Mouse (Mus musculus) heart, postnatal 25 days (tissue): ENCODE results near the gene Fam198a. TPM values are rescaled to one million over a fixed set of nuclear protein-coding genes. Genes with fewer than 3 reads are reported as not detected.

Source experiments
- total RNA-seq, 2 experiments: library from RNA; stranded (reverse); gene quantifications; 2 replicates each; pipeline ENCODE4 v1.2.3; 2021

Fam198a gene
- total RNA-seq, 2 experiments from 2014 or later: 0.94 to 0.98 TPM

Other genes starting within 250 kb of the Fam198a start
- 1 to 10 TPM; 4.6 to 6.8 TPM for gene Sec22c, start 245.5 kb upstream of the Fam198a start, total RNA-seq
- 100 to 1,000 TPM; 138 to 145 TPM for gene Ss18l2, start 240.7 kb upstream of the Fam198a start, total RNA-seq
- gene Nktr, start 231.8 kb upstream of the Fam198a start, total RNA-seq: 10 to 100 TPM; 29.1 to 38.1 TPM
- gene Zfp651, start 191.7 kb upstream of the Fam198a start, total RNA-seq: 100 to 1,000 TPM; 116 to 128 TPM
- gene Klhl40, start 173.4 kb upstream of the Fam198a start, total RNA-seq: 10 to 100 TPM; 10.1 to 10.5 TPM
- gene Hhatl, start 158.5 kb upstream of the Fam198a start, total RNA-seq: 100 to 1,000 TPM; 118 to 123 TPM
- gene Ccdc13, start 111.5 kb upstream of the Fam198a start, total RNA-seq: not detected
- 100 to 1,000 TPM; 208 to 239 TPM for gene Higd1a, start 92.6 kb upstream of the Fam198a start, total RNA-seq
- gene Ackr2, start 52.6 kb upstream of the Fam198a start, total RNA-seq: 1 to 10 TPM; 2.5 to 3.7 TPM
- gene Cyp8b1, start 34.7 kb upstream of the Fam198a start, total RNA-seq: not detected
- gene Pomgnt2, start 46.1 kb downstream of the Fam198a start, total RNA-seq: 10 to 100 TPM; 12.1 to 13.1 TPM
- 100 to 1,000 TPM; 127 to 163 TPM for gene Snrk, start 166.3 kb downstream of the Fam198a start, total RNA-seq